Mouse (Mus musculus): Measurements from ENCODE around the gene Fkbp14.

- TF ChIP-seq POLR2A (IDR thresholded peaks at IDR 0.05; ENCODE audit: borderline replicate concordance, control insufficient read depth, low read depth, low read length) (no peak), CTCF (IDR thresholded peaks at IDR 0.05; ENCODE audit: control insufficient read depth, insufficient read depth, low read length) (no peak)
Observed at GRCm38 (mm10) chr6:54602891-54603290, 5.8 kb upstream of the Fkbp14 start.
